Mouse (Mus musculus) gastrocnemius, adult 2 months (tissue): ENCODE measurements at regions not wholly inside any gene's neighbourhood (a gene's known extent, or its start where the extent isn't known, plus 50 kb on each side); places are given as distances from the start of the nearest gene placed in this dataset.

Experiments
- DNase-seq: peaks from one replicate; pipeline ENCODE4 v3.0.0; 2022
- H3K27ac ChIP-seq: fragments of 200-600 bp; 2 replicates; pipeline ENCODE4 v1.8.1; 2022; ENCODE audit warnings: mild to moderate bottlenecking
- H3K4me3 ChIP-seq: fragments of 200-600 bp; 2 replicates; pipeline ENCODE4 v1.8.1; 2022; ENCODE audit warnings: mild to moderate bottlenecking, moderate library complexity
- CTCF ChIP-seq: fragments of 200-600 bp; IDR thresholded peaks from 2 replicates; pipeline ENCODE4 v1.8.1; 2022; ENCODE audit warnings: antibody characterized with exemption, mild to moderate bottlenecking, moderate library complexity
- intact Hi-C: fragments of 180-260 bp; cut with DNase I; formaldehyde crosslinking; loops from one replicate; pipeline ENCODE4 v1.15.1; 2025

GRCm38 (mm10) chr3:64898610-64899009 is 54.0 kb upstream of the Vmn2r7 start:
- peak; percentile 33 for TF ChIP-seq CTCF
- DNase-seq, result no peak
- Histone ChIP-seq H3K27ac (no peak overlapping the region), H3K4me3 (no peak overlapping the region)
- intact Hi-C loops, result no loop called here

- DNase-seq, result no peak
- TF ChIP-seq CTCF, result no peak
- intact Hi-C loops, result no loop called here
- no peak overlapping the region for H3K27ac ChIP-seq
- no peak overlapping the region for H3K4me3 ChIP-seq
Measured at GRCm38 (mm10) chr3:64901317-64901892, 56.8 kb upstream of the Vmn2r7 start.

- intact Hi-C loops, result no loop called here
- H3K4me3 ChIP-seq, result peak overlapping the region; percentile 67
- peak overlapping the region; percentile 24; the same call in 1 of the 2 replicates for H3K27ac ChIP-seq
- peak; percentile 15 for DNase-seq
- no peak for TF ChIP-seq CTCF
Measured at GRCm38 (mm10) chr3:64949307-64949706, 104.7 kb upstream of the Vmn2r7 start.

GRCm38 (mm10) chr3:64964667-64965415 is 120.3 kb upstream of the Vmn2r7 start:
- no peak for DNase-seq
- H3K27ac ChIP-seq, result peak overlapping the region; percentile 82
- no peak overlapping the region for H3K4me3 ChIP-seq
- no peak for TF ChIP-seq CTCF
- intact Hi-C loops, result no loop called here

GRCm38 (mm10) chr3:64965416-64965980 is 120.9 kb upstream of the Vmn2r7 start:
- Histone ChIP-seq H3K4me3 (no peak overlapping the region), H3K27ac (peak overlapping the region; percentile 82)
- peak; percentile 56 for DNase-seq
- intact Hi-C loops, result no loop called here
- no peak for TF ChIP-seq CTCF

GRCm38 (mm10) chr3:64968275-64968674 is 123.7 kb upstream of the Vmn2r7 start:
- intact Hi-C loops, result no loop called here
- Histone ChIP-seq H3K4me3 (no peak overlapping the region), H3K27ac (no peak overlapping the region)
- TF ChIP-seq CTCF, result no peak
- DNase-seq, result no peak

GRCm38 (mm10) chr3:64984369-64984768 is 124.8 kb upstream of the Kcnab1 start:
- DNase-seq, result no peak
- H3K4me3 ChIP-seq, result no peak overlapping the region
- intact Hi-C loops, result loop anchor here (10.0 kb wide), 3 partner anchors 230 to 370 kb away; no protein-coding TSS in a partner anchor
- peak; percentile 59 for TF ChIP-seq CTCF
- peak overlapping the region; percentile 6; the same call in 1 of the 2 replicates for H3K27ac ChIP-seq

- Histone ChIP-seq H3K4me3 (no peak overlapping the region), H3K27ac (no peak overlapping the region)
- peak; percentile 49 for TF ChIP-seq CTCF
- no peak for DNase-seq
- intact Hi-C loops, result loop anchor here (10.0 kb wide), 3 partner anchors 227 to 367 kb away; no protein-coding TSS in a partner anchor
Measured at GRCm38 (mm10) chr3:64987665-64988064, 121.5 kb upstream of the Kcnab1 start.

GRCm38 (mm10) chr3:64996451-64996850 is 112.7 kb upstream of the Kcnab1 start:
- Histone ChIP-seq H3K4me3 (no peak overlapping the region), H3K27ac (no peak overlapping the region)
- intact Hi-C loops, result no loop called here
- TF ChIP-seq CTCF, result no peak
- no peak for DNase-seq

GRCm38 (mm10) chr3:64997552-64997951 is 111.6 kb upstream of the Kcnab1 start:
- DNase-seq, result no peak
- Histone ChIP-seq H3K4me3 (no peak overlapping the region), H3K27ac (no peak overlapping the region)
- no peak for TF ChIP-seq CTCF
- intact Hi-C loops, result no loop called here

GRCm38 (mm10) chr3:65001131-65001530 is 108.1 kb upstream of the Kcnab1 start:
- intact Hi-C loops, result no loop called here
- Histone ChIP-seq H3K4me3 (no peak overlapping the region), H3K27ac (no peak overlapping the region)
- DNase-seq, result no peak
- no peak for TF ChIP-seq CTCF

GRCm38 (mm10) chr3:65002578-65002977 is 106.6 kb upstream of the Kcnab1 start:
- intact Hi-C loops, result no loop called here
- Histone ChIP-seq H3K4me3 (no peak overlapping the region), H3K27ac (no peak overlapping the region)
- no peak for DNase-seq
- TF ChIP-seq CTCF, result no peak

- no peak overlapping the region for H3K4me3 ChIP-seq
- intact Hi-C loops, result no loop called here
- no peak for DNase-seq
Measured at GRCm38 (mm10) chr3:65006127-65006526, 103.1 kb upstream of the Kcnab1 start.

More at GRCm38 (mm10) chr3:65006127-65006526, 103.1 kb upstream of the Kcnab1 start:
- no peak for TF ChIP-seq CTCF
- no peak overlapping the region for H3K27ac ChIP-seq
